In genomic region chr3:156561524-156562423, GRCm38 (mm10) we compare ENCODE assay signal across 8 mouse cellular contexts. TPM values are rescaled to one million over a fixed set of nuclear protein-coding genes. Genes with fewer than 3 reads are reported as not detected.
DNase-seq lines count a peak whose midpoint lies in the region; ATAC-seq lines count a peak whose summit lies in the region.

Negr1 (plus strand) TSS chr3:156561794.

- peak within 1 kb of the TSS; percentile 60 for H3K4me3 ChIP-seq in hindbrain, embryonic 11.5 days (ENCODE audit: low read depth, low read length)

- under 1% methylated on average over 78 of the region's 79 CpGs for WGBS in hindbrain, embryonic 11.5 days

- H3K36me3 ChIP-seq in hindbrain, embryonic 11.5 days (ENCODE audit: control insufficient read depth, insufficient read depth, low read length): no peaks in the 10 kb centered on the region

- peak within 1 kb of the TSS; percentile 66 for H3K9ac ChIP-seq in hindbrain, embryonic 11.5 days (ENCODE audit: low read depth, low read length)

- H3K27me3 ChIP-seq in hindbrain, embryonic 11.5 days (ENCODE audit: control insufficient read depth, insufficient read depth, low read length): 0 out of 2 replicates have a peak, but pooled peaks cover 2% of the 10 kb centered on the region

- peak; percentile 90 for ATAC-seq in hindbrain, embryonic 11.5 days (ENCODE audit: low FRiP score)
- no peak for ATAC-seq in inflammation-experienced regulatory T-cells, adult 6 months

- DNase-seq in ZHBTc4 (ENCODE audit: low read depth, low spot score): peak; percentile 79
- peak; percentile 91 to 94 for DNase-seq in cerebellum, postnatal 25 days
- DNase-seq in frontal cortex, postnatal 25 days (ENCODE audit: low spot score in 2 of 2): peak; percentile 66 to 69
- DNase-seq in hindbrain, embryonic 11.5 days (ENCODE audit: low spot score): peak; percentile 85
- DNase-seq in layer of hippocampus, postnatal 36 days: peak; percentile 87 to 89
- peak; percentile 61 for DNase-seq in lung, postnatal 14 days
- peak; percentile 91 for DNase-seq in retina, postnatal 1 day

- no peaks in the 10 kb centered on the region for H3K9me3 ChIP-seq in hindbrain, embryonic 11.5 days (ENCODE audit: control insufficient read depth, low read length)

- no peaks in the 10 kb centered on the region for H3K4me1 ChIP-seq in hindbrain, embryonic 11.5 days (replicated peaks; ENCODE audit: control insufficient read depth, insufficient read depth, low read length)

- H3K4me2 ChIP-seq in hindbrain, embryonic 11.5 days (replicated peaks; ENCODE audit: low read depth, low read length): peak within 1 kb of the TSS; percentile 89

- H3K27ac ChIP-seq in hindbrain, embryonic 11.5 days (ENCODE audit: low read depth, low read length): peak within 1 kb of the TSS; percentile 85

RNA-seq across cellular contexts. Expression of gene Negr1, which starts in this region (rescaled TPM):
- 6.1 and 7.7 TPM in 2 replicates for polyA plus RNA-seq in hindbrain, embryonic 11.5 days (2014; fragmentation: Nextera tagmentation; extraction: Ambion mirVana)
- total RNA-seq in layer of hippocampus, postnatal 36 days (2021): 100 to 1,000 TPM; 122 to 139 TPM
- polyA plus RNA-seq in inflammation-experienced regulatory T-cells, adult 6 months (2017; shearing (Covaris generic)): not detected
